Mouse (Mus musculus) T-helper 1 cell (primary cell): ENCODE data around the gene Gm3952.

Experiments
- in situ Hi-C: fragments of 300-600 bp; cut with MboI, MseI; formaldehyde crosslinking; loops from one replicate; pipeline ENCODE4 v1.15.1; 2025; ENCODE audit warnings: high pct_unique_total_duplicates

Gm3952 gene

GRCm38 (mm10) chr8:128798594-128798993 is at the start of gene Gm3952:
Gm3952 (minus strand) TSS chr8:128798694.
- in situ Hi-C loops = no loop called here

DNA sequence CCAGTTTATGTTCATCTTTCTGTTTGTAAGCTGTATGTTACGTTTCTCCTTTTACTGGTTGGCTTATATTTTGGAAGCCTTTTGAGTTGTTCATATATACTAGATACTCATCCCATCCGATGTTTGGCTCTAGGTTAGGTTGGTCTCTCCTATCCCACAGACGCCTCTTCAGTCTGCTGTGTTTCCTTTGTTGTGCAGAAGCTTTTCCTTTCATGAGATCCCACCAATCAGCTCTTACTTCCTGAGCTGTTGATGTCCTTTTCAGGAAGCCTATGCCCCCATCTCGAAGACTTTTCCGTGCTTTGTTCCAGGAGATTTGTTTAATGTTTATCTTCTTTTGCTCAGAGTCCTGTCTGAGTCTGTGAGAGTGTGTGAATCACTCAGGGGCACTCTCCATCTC is 45.3 kb upstream of the Gm3952 start:
- in situ Hi-C loops = no loop called here

GRCm38 (mm10) chr8:128812521-128812920 is 14.0 kb upstream of the Gm3952 start:
- in situ Hi-C loops = no loop called here

- in situ Hi-C loops = no loop called here
Observed at GRCm38 (mm10) chr8:128735692-128736091, 62.8 kb downstream of the Gm3952 start.

DNA sequence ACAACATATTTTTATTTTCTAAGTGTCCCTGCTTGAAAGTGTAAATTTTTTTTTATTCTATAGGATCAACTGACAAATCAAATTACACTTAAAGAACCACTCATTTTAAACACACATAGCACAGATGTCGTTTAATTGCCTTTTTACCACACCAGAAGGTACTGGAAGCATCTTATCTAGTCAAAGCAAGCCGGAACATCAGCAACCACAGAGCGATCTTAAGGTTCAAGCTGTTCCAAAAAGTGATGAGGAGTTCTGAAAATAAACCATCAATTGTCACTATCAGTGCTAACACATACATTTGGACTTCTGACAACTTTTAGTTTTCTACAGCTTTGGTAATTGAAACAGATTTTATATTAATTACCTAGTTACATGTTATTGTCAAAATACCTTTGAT is 64.4 kb downstream of the Gm3952 start:
- in situ Hi-C loops = no loop called here

DNA sequence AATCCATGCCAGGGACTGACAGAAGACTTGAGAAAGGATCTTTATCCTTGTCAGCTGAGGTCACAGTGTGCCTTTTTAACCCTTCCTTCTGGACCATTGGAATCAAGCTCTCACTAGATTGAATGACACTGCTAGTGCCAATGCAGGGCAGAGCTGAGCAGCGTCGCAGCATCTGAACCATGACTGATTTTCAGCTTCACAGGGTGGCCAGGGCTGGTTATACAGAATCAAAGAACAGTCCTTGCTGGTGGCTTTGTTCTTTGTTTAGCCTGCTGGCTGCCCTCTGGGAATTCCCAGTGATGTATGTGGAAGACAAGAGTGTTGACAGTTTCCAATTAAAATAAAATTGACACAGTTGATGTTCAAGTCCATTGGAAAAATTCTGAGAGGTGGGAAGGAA is 66.2 kb downstream of the Gm3952 start:
- in situ Hi-C loops = no loop called here

DNA sequence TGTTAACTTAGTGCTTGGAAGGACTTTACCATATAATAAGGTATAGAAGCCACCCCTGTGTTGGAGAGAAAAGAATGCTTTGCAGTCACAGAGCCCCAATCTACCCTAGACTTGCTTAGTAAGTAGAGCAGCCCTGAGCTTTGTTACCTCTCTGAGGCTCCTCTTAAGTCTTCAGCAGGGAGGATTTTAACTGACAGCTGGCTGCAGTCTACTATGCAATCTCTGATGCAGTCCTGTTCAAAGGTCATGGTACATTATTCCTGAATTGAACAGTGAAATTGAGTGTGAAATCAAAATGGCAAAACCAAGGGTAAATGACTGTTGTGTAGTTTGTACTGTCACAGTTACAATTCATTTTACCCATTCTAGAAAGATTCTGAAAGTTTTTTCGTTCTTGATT is 71.3 kb downstream of the Gm3952 start:
- in situ Hi-C loops = no loop called here

DNA sequence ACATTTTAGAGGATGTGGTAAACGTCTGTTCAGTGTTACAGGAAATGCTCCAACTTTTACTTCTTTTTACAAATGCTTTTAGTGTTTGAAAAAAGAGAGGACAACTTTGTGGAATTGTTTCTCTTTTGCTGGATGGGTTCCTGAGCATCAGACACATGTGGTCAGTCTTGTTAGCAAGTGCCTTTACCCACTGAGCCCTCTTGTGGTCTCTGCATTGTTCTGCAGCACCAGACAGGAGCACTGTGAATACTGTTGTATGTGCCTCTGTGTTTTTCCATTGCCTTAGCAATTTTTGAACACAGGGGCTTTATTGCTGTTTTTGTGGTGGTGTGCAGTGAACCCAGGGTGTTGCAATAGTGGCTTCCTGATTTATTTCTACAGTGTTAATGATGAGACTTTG is 73.7 kb downstream of the Gm3952 start:
- in situ Hi-C loops = no loop called here

DNA sequence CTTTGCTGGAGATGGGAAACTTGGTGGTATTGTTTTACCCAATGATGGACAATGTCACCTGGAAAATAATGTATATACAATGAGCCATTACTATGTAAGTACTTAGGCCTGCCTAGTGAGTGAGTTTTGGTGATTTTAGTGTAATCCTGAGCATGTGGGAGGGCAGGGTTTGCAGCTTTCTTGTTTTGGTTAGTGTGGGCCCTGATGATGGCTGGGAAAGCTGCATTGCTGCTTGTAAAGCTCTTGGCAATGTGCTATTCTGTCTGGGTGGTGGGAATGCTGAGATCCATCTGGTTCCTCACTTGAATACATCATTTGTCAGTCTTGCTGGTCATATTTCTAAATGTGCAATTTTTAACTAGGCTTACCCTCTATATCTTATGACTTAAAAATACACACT is 82.3 kb downstream of the Gm3952 start:
- in situ Hi-C loops = no loop called here

GRCm38 (mm10) chr8:128709261-128709660 is 89.2 kb downstream of the Gm3952 start:
- in situ Hi-C loops = no loop called here

- in situ Hi-C loops = no loop called here
Observed at GRCm38 (mm10) chr8:128704836-128705235, 93.7 kb downstream of the Gm3952 start.

GRCm38 (mm10) chr8:128704376-128704775 is 94.1 kb downstream of the Gm3952 start:
- in situ Hi-C loops = no loop called here

GRCm38 (mm10) chr8:128697945-128698344 is 100.5 kb downstream of the Gm3952 start:
- in situ Hi-C loops = loop anchor here (5.0 to 10.0 kb wide), 2 partner anchors 183 to 536 kb away; no protein-coding TSS in a partner anchor

- in situ Hi-C loops = loop anchor here (5.0 to 10.0 kb wide), 2 partner anchors 182 to 535 kb away; no protein-coding TSS in a partner anchor
Observed at GRCm38 (mm10) chr8:128696701-128697397, 101.6 kb downstream of the Gm3952 start.
